Mouse (Mus musculus) liver, embryonic 13.5 days (tissue): ENCODE results near the gene Agpat2. TPM values are rescaled to one million over a fixed set of nuclear protein-coding genes. Genes with fewer than 3 reads are reported as not detected.

Experiments used
- ATAC-seq: fragments of 200-750 bp; cut with Nextera tagmentation; 2 replicates; pipeline ENCODE4 v1.8.0; 2017; ENCODE audit warnings: low read depth, mild to moderate bottlenecking, moderate number of reproducible peaks, moderate library complexity
- DNase-seq: peaks from one replicate; pipeline ENCODE4 v3.0.0; 2022
- H3K27ac ChIP-seq: fragments of 300-500 bp; sonication (generic); 2 replicates; pipeline ENCODE4 v1.5.1; 2015; ENCODE audit warnings: moderate library complexity, mild to moderate bottlenecking, inconsistent platforms
- H3K27me3 ChIP-seq: fragments of 300-500 bp; sonication (generic); 2 replicates; pipeline ENCODE4 v1.6.1; 2015; ENCODE audit warnings: mild to moderate bottlenecking, inconsistent platforms
- H3K36me3 ChIP-seq: fragments of 300-500 bp; sonication (generic); 2 replicates; pipeline ENCODE4 v1.6.1; 2015; ENCODE audit warnings: mild to moderate bottlenecking, inconsistent platforms
- H3K4me1 ChIP-seq: fragments of 300-500 bp; sonication (generic); replicated peaks from 2 replicates; pipeline ENCODE4 v1.6.1; 2015; ENCODE audit warnings: inconsistent platforms
- H3K4me2 ChIP-seq: fragments of 300-500 bp; sonication (generic); 2 replicates; pipeline ENCODE4 v1.6.1; 2015; ENCODE audit warnings: inconsistent platforms, mild to moderate bottlenecking, moderate library complexity
- H3K4me3 ChIP-seq: fragments of 300-500 bp; sonication (generic); replicated peaks from 2 replicates; pipeline ENCODE4 v1.5.1; 2015; ENCODE audit warnings: mild to moderate bottlenecking, inconsistent platforms
- H3K9ac ChIP-seq: fragments of 300-500 bp; sonication (generic); 2 replicates; pipeline ENCODE4 v1.6.1; 2015; ENCODE audit warnings: mild to moderate bottlenecking, inconsistent platforms
- H3K9me3 ChIP-seq: fragments of 300-500 bp; sonication (generic); replicated peaks from 2 replicates; pipeline ENCODE4 v1.6.1; 2016; ENCODE audit warnings: inconsistent platforms
- WGBS: fragments of 180-500 bp; shearing (Covaris S2); methylation state at CpG from one replicate; pipeline ENCODE4 v1.1.7; 2015; ENCODE audit not compliant: insufficient replicate concordance; 5-methylcytosine and 5-hydroxymethylcytosine counted together
- polyA plus RNA-seq: library from polyadenylated mRNA; unstranded; fragments of >200 nt; fragmentation: Nextera tagmentation; extraction: Ambion mirVana; gene quantifications from 2 replicates; pipeline ENCODE4 v1.2.1, GENCODE M21; 2015

The Agpat2 gene
- polyA plus RNA-seq, 1 experiment from 2014 or later, result 32.7 TPM

DNA sequence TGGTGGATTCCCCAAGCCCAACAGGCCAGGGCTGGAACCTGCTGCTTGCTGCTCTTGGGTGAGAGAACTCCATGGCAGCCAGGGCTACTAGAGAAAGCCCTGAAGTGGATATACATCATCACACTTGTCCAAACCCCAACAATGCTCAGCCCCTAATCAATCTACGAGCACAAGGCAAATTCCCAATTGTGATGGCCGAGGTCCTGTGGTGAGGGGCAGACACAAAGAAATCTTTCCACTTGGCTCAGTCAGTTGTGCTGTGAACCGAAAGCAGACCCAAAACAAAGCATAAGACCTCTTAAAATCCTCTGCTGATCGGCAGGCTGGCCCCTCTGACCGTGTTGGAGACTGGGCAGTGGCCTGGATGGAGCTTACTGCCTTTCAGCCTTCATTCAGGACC, 29.4 kb downstream of the Agpat2 start:
- no peak for DNase-seq
- WGBS, result 40% methylated on average over 5 of the region's 5 CpGs
- H3K27ac ChIP-seq, result peak overlapping the region; percentile 87

GRCm38 (mm10) chr2:26573807-26574206, 30.4 kb downstream of the Agpat2 start:
- H3K27me3 ChIP-seq, result no peaks in the 10 kb centered on the region
- ATAC-seq (no peak), DNase-seq (no peak)
- no peaks in the 10 kb centered on the region for H3K9me3 ChIP-seq
- H3K36me3 ChIP-seq, result no peaks in the 10 kb centered on the region
- 25% methylated on average over 5 of the region's 5 CpGs for WGBS
- no peak overlapping the region for H3K4me3 ChIP-seq
- no peak overlapping the region for H3K4me2 ChIP-seq
- peak overlapping the region; percentile 43; the same call in 1 of the 2 replicates for H3K27ac ChIP-seq
- no peak overlapping the region for H3K9ac ChIP-seq
- peaks cover 85% of the 10 kb centered on the region for H3K4me1 ChIP-seq

More for the DNA sequence above, 29.4 kb downstream of the Agpat2 start:
- Histone ChIP-seq H3K9ac (peak overlapping the region; percentile 67; the same call in 1 of the 2 replicates), H3K36me3 (no peaks in the 10 kb centered on the region), H3K4me1 (peaks cover 95% of the 10 kb centered on the region), H3K27me3 (no peaks in the 10 kb centered on the region), H3K4me3 (no peak overlapping the region), H3K9me3 (no peaks in the 10 kb centered on the region), H3K4me2 (peak overlapping the region; percentile 64; the same call in 1 of the 2 replicates)
- no peak for ATAC-seq

- ATAC-seq (no peak), DNase-seq (no peak)
- peaks cover 81% of the 10 kb centered on the region for H3K4me1 ChIP-seq
- H3K4me2 ChIP-seq, result no peak overlapping the region
- no peaks in the 10 kb centered on the region for H3K36me3 ChIP-seq
- H3K9ac ChIP-seq, result no peak overlapping the region
- WGBS, result 50% methylated on average over 12 of the region's 12 CpGs
- peak overlapping the region; percentile 43; the same call in 1 of the 2 replicates for H3K27ac ChIP-seq
- no peak overlapping the region for H3K4me3 ChIP-seq
- H3K9me3 ChIP-seq, result no peaks in the 10 kb centered on the region
- no peaks in the 10 kb centered on the region for H3K27me3 ChIP-seq
Measured at GRCm38 (mm10) chr2:26573396-26573795, 30.8 kb downstream of the Agpat2 start.

DNA sequence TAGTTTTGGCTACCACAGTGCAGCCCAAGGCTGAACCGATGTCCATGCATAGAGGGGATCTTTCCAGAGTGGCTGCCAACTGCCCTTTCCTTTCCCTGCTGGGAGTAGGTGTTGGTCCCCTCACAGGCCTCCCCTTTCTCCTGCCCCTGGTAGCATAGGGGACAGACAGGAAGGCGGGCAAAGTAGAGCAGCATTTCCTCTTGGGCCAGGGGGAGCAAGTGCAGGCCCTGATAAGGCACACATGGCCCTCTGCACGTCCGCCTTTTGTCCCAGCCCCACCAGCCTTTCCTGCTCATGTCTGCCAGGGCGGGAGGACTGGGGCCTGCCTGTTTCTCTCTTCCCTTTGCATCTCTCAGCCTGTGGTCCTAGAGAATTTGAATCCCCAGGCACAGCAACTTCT, 32.4 kb downstream of the Agpat2 start:
- peak; percentile 59 for ATAC-seq
- Histone ChIP-seq H3K27ac (peak overlapping the region; percentile 80), H3K9me3 (no peaks in the 10 kb centered on the region), H3K9ac (peak overlapping the region; percentile 46), H3K4me1 (peaks cover 65% of the 10 kb centered on the region), H3K4me2 (peak overlapping the region; percentile 9; the same call in 1 of the 2 replicates), H3K36me3 (no peaks in the 10 kb centered on the region), H3K27me3 (no peaks in the 10 kb centered on the region), H3K4me3 (no peak overlapping the region)
- 20% methylated on average over 5 of the region's 5 CpGs for WGBS
- DNase-seq, result peak; percentile 50

- Histone ChIP-seq H3K27ac (peak overlapping the region; percentile 80), H3K36me3 (no peaks in the 10 kb centered on the region), H3K27me3 (no peaks in the 10 kb centered on the region), H3K4me3 (no peak overlapping the region), H3K4me1 (peaks cover 61% of the 10 kb centered on the region), H3K4me2 (peak overlapping the region; percentile 9; the same call in 1 of the 2 replicates), H3K9me3 (no peaks in the 10 kb centered on the region), H3K9ac (peak overlapping the region; percentile 46; the same call in 1 of the 2 replicates)
- ATAC-seq (no peak), DNase-seq (no peak)
- 27% methylated on average over 9 of the region's 9 CpGs for WGBS
Measured at GRCm38 (mm10) chr2:26571400-26571799, 32.8 kb downstream of the Agpat2 start.

- Histone ChIP-seq H3K4me2 (no peak overlapping the region), H3K4me1 (peaks cover 47% of the 10 kb centered on the region), H3K27me3 (no peaks in the 10 kb centered on the region), H3K4me3 (no peak overlapping the region), H3K9ac (no peak overlapping the region), H3K27ac (no peak overlapping the region; the same call in 1 of the 2 replicates), H3K9me3 (no peaks in the 10 kb centered on the region), H3K36me3 (no peaks in the 10 kb centered on the region)
- WGBS, result 7% methylated on average over 3 of the region's 3 CpGs
- ATAC-seq (no peak), DNase-seq (no peak)
Measured at GRCm38 (mm10) chr2:26570034-26570433, 34.2 kb downstream of the Agpat2 start.

- H3K4me1 ChIP-seq, result peaks cover 14% of the 10 kb centered on the region
- H3K36me3 ChIP-seq, result no peaks in the 10 kb centered on the region
- no peaks in the 10 kb centered on the region for H3K27me3 ChIP-seq
- H3K9me3 ChIP-seq, result no peaks in the 10 kb centered on the region
- DNase-seq (no peak), ATAC-seq (no peak)
- H3K4me2 ChIP-seq, result no peak overlapping the region
- 8% methylated on average over 4 of the region's 4 CpGs for WGBS
- no peak overlapping the region for H3K27ac ChIP-seq
- no peak overlapping the region for H3K9ac ChIP-seq
- no peak overlapping the region for H3K4me3 ChIP-seq
Measured at GRCm38 (mm10) chr2:26566221-26566620, 38.0 kb downstream of the Agpat2 start.

GRCm38 (mm10) chr2:26561351-26562016, 42.7 kb downstream of the Agpat2 start:
- no peak for ATAC-seq
- 30% methylated on average over 6 of the region's 6 CpGs for WGBS

DNA sequence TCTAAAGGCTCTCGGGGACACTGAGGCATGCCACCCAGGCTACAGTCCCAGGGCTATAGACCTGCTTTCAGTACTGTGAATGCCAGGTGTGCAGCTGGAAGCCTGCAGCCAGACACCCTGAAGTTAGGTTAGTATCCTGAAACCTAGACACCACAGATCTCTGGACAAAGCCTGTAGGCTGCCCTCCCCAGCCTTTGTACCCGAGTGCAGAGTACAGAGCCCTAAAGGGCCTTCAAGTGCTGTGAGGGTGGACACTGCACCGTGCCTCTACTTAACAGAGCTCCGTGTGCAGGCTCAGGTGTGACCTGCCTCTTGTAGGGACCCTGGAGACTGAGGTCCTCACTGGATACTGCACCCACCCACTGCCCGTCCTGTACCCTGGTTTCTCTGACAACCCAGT, 43.7 kb downstream of the Agpat2 start:
- Histone ChIP-seq H3K36me3 (no peaks in the 10 kb centered on the region), H3K4me2 (no peak overlapping the region), H3K4me3 (no peak overlapping the region), H3K27me3 (no peaks in the 10 kb centered on the region), H3K9me3 (no peaks in the 10 kb centered on the region), H3K27ac (no peak overlapping the region), H3K9ac (no peak overlapping the region), H3K4me1 (peaks cover 26% of the 10 kb centered on the region)
- 61% methylated on average over 5 of the region's 5 CpGs for WGBS
- DNase-seq (no peak), ATAC-seq (no peak)

More at GRCm38 (mm10) chr2:26561351-26562016, 42.7 kb downstream of the Agpat2 start:
- Histone ChIP-seq H3K9ac (no peak overlapping the region), H3K36me3 (no peaks in the 10 kb centered on the region), H3K4me3 (no peak overlapping the region), H3K9me3 (no peaks in the 10 kb centered on the region), H3K4me1 (peaks cover 20% of the 10 kb centered on the region), H3K27ac (no peak overlapping the region), H3K4me2 (no peak overlapping the region), H3K27me3 (no peaks in the 10 kb centered on the region)
- no peak for DNase-seq

DNA sequence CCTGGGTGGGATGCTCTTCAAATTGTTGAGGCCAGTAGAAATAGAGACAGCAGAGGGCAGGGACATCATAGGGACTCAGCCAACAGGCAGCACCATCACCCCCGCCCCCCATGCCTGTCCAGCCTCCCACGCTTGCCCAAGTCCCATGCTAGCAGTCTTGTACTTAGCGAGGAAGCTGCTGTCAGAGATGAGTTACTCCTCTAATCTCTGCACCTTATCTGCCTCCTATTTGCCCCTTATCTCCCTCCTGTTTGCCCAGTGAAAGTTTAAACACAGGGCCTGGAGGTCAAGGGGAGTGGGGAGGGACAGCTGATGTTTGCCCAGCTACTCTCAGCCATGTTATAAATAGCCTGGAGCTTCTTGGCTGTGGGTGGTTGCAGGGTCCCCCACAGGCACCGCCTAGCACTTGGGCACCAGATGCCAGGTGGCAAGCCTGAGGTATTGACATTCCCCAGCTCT, 47.7 kb downstream of the Agpat2 start:
- 46% methylated on average over 4 of the region's 4 CpGs for WGBS
- H3K9ac ChIP-seq, result no peak overlapping the region
- H3K27ac ChIP-seq, result no peak overlapping the region
- H3K4me2 ChIP-seq, result no peak overlapping the region
- peak; percentile 37 for ATAC-seq
- H3K27me3 ChIP-seq, result no peaks in the 10 kb centered on the region
- H3K36me3 ChIP-seq, result no peaks in the 10 kb centered on the region
- no peaks in the 10 kb centered on the region for H3K9me3 ChIP-seq
- peaks cover 52% of the 10 kb centered on the region for H3K4me1 ChIP-seq
- DNase-seq, result no peak
- H3K4me3 ChIP-seq, result no peak overlapping the region

DNA sequence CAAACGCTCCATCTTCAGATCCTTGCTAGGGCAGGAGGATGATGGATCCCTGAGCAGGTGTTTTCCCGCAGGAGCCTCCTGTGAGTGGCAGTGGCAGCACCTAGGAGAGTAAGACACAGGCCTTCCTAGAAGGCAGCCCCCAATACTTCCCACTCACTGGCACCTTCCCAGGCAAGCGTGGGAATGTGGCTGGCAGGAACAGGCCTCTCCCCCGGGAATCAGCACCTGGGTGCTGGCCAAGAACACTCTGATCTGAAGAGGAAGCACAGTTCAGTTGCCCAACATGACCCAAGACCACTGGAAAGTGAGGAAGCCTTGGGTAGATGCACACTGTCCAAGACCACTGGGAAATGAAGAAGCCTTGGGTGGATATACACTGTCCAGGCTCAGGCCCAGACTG, 49.1 kb downstream of the Agpat2 start:
- H3K4me2 ChIP-seq, result no peak overlapping the region
- H3K4me3 ChIP-seq, result no peak overlapping the region
- 55% methylated on average over 4 of the region's 4 CpGs for WGBS
- DNase-seq (no peak), ATAC-seq (no peak)
- H3K4me1 ChIP-seq, result peaks cover 56% of the 10 kb centered on the region
- no peak overlapping the region for H3K9ac ChIP-seq
- no peaks in the 10 kb centered on the region for H3K27me3 ChIP-seq
- no peaks in the 10 kb centered on the region for H3K9me3 ChIP-seq
- H3K36me3 ChIP-seq, result no peaks in the 10 kb centered on the region
- H3K27ac ChIP-seq, result no peak overlapping the region

- Histone ChIP-seq H3K4me1 (peaks cover 67% of the 10 kb centered on the region), H3K27me3 (no peaks in the 10 kb centered on the region), H3K4me3 (no peak overlapping the region), H3K9me3 (no peaks in the 10 kb centered on the region), H3K9ac (no peak overlapping the region), H3K36me3 (no peaks in the 10 kb centered on the region), H3K27ac (no peak overlapping the region), H3K4me2 (no peak overlapping the region)
- ATAC-seq (no peak), DNase-seq (no peak)
- WGBS, result 47% methylated on average over 9 of the region's 9 CpGs
Measured at GRCm38 (mm10) chr2:26553904-26554303, 50.3 kb downstream of the Agpat2 start.
